Mouse (Mus musculus) spleen, postnatal 4 days (tissue): ENCODE measurements around the gene Prss8.
"Not testable (repeated sequence)": the region's sequence is repeated elsewhere in the genome, so short reads cannot be mapped to it uniquely, and the experiment has no call there.

Experiments used
- DNase-seq, 2 experiments: peaks; one replicate each; pipeline ENCODE4 v3.0.0; 2022; ENCODE audit warnings: low spot score in 2 of 2

The Prss8 gene

DNA sequence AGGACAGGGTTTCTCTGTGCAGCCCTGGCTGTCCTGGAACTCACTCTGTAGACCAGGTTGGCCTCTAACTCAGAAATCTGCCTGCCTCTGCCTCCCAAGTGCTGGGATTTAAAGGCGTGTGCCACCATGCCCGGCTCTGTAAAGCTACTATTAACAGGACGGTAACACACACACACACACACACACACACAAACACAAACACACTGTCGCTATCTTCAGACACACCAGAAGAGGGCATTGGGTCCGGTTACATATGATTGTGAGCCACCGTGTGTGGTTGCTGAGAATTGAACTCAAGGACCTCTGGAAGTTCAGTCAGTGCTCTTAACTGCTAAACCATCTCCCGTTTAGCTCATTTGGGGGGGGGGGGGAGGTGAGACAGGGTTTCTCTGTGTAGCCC is 34.0 kb downstream of the Prss8 start:
- not testable (repeated sequence) for DNase-seq

- peak; percentile 92 to 94 for DNase-seq
Measured at GRCm38 (mm10) chr7:127895442-127895841, 34.5 kb downstream of the Prss8 start, which contains the start of the genes Gm21974 and Vkorc1. Gene Gm21974 (minus strand): TSS chr7:127895454. Gene Vkorc1 (minus strand): TSS chr7:127895617.

DNA sequence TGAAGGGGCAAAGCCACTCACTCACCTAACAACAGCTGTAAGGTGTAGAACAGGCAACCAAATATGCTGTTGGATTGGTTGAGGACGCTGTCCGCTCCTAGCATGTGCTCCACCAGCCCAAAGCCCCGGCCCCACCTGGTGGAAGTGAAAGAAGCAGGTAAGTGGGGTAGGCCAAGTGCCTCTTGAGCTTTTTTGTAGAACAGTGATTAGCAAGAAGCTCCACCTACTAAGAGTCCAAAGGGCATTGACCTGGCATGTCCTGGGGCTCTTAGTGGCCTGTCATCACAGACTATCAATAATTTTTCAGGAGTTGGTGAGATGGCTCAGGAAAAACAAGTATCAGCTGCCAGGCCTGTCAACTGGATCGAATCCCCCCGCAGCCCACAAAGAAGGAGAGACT is 35.4 kb downstream of the Prss8 start:
- DNase-seq, result no peak

DNA sequence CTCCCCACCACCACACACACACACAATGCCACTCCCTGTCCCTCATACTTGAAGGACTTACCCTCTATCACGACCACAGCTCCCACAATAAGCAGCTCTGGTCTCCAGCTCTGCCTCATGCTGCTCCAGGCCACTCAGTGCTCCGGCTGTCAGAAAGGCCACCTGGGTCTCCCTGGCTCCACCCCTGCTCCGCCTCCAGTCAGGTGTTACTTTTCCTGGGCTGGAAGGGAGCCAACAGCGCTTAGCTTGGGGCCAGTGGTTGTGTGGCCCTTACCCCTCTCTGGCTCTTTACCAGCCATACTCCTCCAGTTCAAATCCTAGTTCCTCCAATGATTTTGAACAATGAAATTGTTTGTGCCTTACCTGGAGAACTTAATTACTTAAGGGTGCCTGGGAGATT is 39.1 kb downstream of the Prss8 start, which contains the start of gene Prss53:
Prss53 (minus strand) TSS at position 173 of the 400 bp plus-strand sequence.
- no peak for DNase-seq

DNA sequence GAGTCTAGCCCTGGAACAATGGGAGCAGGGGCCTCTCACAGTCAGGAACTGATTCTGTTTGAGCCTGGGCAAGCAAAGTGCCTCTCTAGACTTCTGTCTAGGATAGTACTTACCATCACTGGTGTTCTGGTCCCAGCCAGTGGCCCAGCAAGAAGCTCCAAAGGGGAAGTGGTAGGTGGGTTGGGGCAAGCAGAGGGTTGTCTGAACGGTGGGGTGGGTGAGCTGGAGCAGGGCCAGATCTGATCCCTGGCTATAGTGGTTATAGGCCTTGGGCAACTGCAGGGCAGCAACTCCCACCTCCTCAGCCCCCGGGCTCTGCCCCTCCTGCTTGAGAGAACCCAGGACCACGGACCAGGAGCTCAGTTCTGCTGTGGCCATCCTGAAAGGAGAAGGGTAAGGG is 41.1 kb downstream of the Prss8 start:
- no peak for DNase-seq

DNA sequence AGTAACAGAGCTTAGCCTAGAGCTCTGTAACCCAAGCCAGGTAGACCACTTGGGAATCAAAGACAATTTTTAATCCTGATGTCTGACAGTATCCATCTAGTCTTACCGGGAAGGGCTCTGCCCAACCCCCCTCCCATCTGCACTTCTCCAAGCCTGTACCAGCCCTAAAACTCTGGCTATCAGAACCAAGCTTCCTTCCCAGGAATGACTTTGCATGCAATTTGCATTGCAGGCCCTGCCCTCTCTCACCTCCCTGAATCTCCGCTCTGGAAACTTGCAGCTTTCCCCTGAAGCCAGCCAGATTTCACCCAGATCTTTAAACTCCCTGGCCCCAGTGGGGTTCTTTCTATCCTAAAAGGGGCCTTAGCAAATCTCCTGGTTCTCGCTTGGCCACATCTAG is 42.1 kb downstream of the Prss8 start:
- DNase-seq, result no peak

- no peak for DNase-seq
Measured at GRCm38 (mm10) chr7:127887191-127887590, 42.7 kb downstream of the Prss8 start.

DNA sequence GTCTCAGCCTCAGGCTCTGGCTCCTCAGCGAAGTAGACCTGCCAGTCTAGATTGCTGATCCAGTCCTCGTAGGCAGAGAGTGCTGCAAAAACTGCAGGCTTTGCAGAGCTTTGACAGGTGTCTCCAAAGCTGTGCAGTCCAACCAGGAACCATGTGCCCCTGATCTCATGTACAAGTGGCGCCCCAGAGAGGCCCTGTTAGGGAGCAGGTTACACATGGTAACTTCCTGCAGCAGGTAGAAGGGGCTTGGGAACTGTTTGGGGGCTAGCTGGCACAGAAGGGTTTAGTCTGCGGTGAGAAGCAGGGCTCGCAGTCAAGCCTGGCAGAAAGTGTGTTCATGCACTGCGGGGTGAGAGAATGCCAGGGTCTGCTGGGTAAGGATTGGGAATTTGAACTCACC is 43.4 kb downstream of the Prss8 start:
- no peak for DNase-seq

DNA sequence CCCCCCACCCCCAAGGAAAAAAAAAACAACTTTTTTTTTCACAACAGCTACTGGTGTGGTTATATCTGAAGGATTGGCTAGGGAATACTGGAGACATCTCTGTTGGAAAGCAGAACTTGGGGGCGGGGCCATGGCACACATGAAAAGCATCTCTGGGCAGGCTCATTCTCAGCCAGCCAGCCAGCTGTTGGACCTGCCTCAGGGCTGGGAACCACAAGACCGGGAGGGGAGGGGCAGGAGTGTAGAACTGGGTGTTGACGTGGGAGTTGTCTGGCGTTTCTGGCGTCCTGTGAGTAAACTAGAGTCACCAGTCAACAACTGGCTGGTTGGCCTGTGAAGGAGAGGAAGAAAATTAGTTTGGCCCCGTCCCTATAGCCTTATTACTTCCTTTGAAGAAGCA is 44.0 kb downstream of the Prss8 start:
- no peak for DNase-seq

DNA sequence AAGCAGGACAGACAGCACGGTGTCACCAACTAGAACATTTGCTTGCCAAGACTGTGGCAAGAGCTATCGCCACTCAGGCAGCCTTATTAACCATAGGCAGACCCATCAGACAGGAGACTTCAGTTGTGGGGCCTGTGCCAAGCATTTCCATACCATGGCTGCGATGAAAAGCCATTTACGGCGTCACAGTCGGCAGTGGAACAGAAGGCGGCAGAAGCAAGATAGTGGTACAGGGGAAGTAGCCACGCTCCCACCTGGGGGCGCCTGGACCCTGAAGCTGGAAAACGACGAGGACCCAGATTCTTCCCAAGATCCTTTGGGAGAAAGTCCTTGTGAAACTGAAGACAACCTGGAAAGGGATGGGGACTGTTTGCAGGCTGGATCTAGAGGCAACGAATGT is 49.5 kb downstream of the Prss8 start:
- no peak for DNase-seq

DNA sequence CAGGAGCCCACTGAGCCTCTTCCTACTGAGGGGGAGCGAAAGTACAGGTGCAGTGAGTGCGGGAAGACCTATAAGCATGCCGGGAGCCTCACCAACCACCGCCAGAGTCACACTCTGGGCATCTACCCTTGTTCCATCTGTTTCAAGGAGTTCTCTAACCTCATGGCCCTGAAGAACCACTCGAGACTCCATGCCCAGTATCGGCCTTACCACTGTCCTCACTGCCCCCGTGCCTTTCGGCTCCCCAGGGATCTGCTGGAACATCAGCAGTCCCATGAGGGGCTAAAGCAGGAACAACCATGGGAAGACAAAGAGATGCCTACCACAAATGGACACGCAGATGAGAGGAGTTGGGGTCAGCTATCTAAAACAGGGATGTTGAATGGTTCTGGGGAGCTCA is 50.6 kb downstream of the Prss8 start:
- no peak for DNase-seq

GRCm38 (mm10) chr7:127876467-127877348 is 53.2 kb downstream of the Prss8 start, which contains the start of gene Zfp668:
Gene Zfp668 (minus strand): TSS chr7:127876828.
- peak; percentile 89 to 95 for DNase-seq

GRCm38 (mm10) chr7:127876041-127876466 is 53.9 kb downstream of the Prss8 start, which contains the start of gene Zfp646:
Gene Zfp646 (plus strand): TSS chr7:127876221.
- DNase-seq, result peak; percentile 76 to 90
